Mouse (Mus musculus): ENCODE measurements around the gene Gm13693.
"Not testable (repeated sequence)": the region's sequence is repeated elsewhere in the genome, so short reads cannot be mapped to it uniquely, and the experiment has no call there.

Gm13693 gene

DNA sequence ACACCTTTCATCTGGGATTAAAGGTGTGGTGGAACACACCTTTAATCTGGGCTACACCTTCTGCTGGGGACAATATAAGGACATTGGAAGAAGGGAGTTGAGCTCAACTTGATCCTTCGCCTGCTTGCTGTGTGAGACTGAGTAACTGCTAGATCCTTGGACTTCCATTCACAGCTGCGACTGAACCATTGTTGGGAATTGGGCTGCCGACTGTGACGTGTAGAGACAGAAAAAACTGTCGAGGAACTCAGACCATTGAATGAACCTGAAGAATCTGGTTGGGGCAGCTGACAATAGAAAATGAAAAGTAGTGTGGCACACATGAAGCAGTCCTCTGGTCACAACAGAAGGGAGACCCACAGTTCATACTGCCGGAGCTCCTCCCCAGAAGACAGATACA, at the start of gene Gm13693:
Gene Gm13693, plus strand, starts transcription at position 301 of the 400 bp plus-strand sequence.
- DNase-seq (ENCODE audit: low spot score): not testable (repeated sequence)

DNA sequence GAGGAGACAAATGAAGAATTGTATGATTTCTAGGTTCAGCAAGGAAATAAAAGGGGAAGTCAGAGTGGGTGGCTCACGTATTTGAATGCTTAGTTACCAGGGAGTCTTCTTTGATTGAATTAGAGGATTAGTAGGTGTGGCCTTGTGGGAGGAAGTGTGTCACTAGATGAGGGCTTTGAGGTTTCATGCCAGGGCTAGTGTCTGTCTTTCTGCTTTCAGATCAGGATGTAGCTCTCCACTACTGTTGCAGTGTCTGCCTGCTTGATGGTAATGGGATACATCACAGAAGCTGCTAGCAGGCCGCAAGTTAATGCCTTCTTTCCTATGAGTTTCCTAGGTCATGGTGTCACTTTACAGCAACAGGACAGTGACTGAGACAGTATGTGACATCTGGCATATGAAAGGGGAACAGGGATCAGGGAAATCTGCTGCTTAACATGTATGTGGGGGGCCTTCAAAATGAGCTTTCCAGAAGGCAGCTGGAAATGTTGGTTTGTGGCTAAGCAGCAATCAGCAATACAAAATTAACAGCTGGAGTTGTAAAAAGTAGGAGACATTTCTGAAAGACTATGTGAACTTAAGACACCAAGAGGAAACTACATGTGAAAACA, 31.7 kb upstream of the Gm13693 start:
- DNase-seq (ENCODE audit: low spot score): no peak

DNA sequence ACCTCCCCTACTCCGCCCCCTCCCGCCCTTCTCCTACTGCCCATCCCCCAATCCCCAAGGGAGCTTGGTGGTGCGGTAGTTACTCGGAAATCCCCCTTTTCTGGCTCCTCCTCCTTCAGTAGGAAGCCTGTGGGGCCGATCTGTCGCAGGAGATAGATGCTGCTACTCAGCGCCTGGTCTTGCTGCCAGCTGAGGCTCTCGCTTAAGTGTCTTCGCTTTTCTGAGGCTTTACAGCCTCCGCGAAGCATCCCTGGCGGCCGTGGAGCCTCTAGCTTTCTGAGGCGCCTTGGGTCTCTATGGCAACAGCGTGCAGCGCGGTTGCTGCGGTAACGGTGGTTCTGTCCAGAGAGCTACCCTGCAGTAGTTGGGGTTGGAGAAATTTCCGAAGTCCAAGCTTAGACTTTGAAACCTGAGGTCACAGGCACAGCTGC, 20.4 kb upstream of the Gm13693 start, which contains the start of gene Zswim2:
Gene Zswim2, minus strand, starts transcription at position 298 of the 431 bp plus-strand sequence.
- DNase-seq (ENCODE audit: low spot score): peak; percentile 11

DNA sequence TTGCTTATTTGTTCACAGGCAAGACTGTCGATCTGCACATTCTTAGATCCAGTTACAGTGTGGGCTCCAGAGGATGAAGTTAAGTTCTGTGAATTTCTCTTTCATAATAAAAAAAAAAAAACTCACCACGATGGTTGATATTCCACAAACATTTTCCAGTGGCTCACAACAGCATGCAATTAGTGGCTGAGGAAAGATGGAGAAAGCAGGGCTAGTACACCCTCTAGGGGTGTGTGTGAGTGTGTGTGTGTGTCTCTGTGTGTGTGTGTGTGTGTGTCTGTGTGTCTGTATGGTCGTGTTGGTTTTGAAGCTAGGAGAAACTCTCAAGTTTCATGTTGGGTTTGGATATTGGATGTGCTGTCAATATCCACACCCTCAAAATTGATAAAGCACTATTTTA, 19.9 kb upstream of the Gm13693 start:
- no peak for DNase-seq (ENCODE audit: low spot score)

DNA sequence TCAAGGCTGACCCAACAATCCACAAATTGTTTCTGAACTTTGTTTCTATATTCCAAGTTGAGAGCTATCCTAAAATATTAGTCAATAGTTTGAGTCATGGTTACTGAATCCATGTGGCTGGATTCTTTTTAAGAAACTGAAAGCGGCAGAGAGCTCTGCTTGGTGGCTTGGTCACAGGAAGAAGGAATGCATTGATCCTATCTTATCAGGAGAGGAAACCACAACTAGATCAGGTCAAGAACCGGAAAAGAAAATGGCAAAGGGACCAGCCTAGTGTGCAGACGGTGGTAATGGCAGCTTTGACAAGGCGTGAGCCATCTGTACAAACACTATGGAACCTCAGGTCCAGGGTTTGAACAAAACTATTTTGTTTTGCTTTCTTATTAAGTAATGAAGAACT, 19.5 kb upstream of the Gm13693 start:
- no peak for DNase-seq (ENCODE audit: low spot score)

DNA sequence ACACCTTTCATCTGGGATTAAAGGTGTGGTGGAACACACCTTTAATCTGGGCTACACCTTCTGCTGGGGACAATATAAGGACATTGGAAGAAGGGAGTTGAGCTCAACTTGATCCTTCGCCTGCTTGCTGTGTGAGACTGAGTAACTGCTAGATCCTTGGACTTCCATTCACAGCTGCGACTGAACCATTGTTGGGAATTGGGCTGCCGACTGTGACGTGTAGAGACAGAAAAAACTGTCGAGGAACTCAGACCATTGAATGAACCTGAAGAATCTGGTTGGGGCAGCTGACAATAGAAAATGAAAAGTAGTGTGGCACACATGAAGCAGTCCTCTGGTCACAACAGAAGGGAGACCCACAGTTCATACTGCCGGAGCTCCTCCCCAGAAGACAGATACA, 5.9 kb upstream of the Gm13693 start, which contains the start of gene Gm13698:
Gene Gm13698, plus strand, starts transcription at position 301 of the 400 bp plus-strand sequence.
- DNase-seq (ENCODE audit: low spot score): not testable (repeated sequence)

DNA sequence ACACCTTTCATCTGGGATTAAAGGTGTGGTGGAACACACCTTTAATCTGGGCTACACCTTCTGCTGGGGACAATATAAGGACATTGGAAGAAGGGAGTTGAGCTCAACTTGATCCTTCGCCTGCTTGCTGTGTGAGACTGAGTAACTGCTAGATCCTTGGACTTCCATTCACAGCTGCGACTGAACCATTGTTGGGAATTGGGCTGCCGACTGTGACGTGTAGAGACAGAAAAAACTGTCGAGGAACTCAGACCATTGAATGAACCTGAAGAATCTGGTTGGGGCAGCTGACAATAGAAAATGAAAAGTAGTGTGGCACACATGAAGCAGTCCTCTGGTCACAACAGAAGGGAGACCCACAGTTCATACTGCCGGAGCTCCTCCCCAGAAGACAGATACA, 5.7 kb downstream of the Gm13693 start, which contains the start of gene Gm13695:
Gene Gm13695, plus strand, starts transcription at position 301 of the 400 bp plus-strand sequence.
- DNase-seq (ENCODE audit: low spot score): not testable (repeated sequence)

DNA sequence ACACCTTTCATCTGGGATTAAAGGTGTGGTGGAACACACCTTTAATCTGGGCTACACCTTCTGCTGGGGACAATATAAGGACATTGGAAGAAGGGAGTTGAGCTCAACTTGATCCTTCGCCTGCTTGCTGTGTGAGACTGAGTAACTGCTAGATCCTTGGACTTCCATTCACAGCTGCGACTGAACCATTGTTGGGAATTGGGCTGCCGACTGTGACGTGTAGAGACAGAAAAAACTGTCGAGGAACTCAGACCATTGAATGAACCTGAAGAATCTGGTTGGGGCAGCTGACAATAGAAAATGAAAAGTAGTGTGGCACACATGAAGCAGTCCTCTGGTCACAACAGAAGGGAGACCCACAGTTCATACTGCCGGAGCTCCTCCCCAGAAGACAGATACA, 11.5 kb downstream of the Gm13693 start, which contains the start of gene Gm13696:
Gene Gm13696, plus strand, starts transcription at position 301 of the 400 bp plus-strand sequence.
- not testable (repeated sequence) for DNase-seq (ENCODE audit: low spot score)

DNA sequence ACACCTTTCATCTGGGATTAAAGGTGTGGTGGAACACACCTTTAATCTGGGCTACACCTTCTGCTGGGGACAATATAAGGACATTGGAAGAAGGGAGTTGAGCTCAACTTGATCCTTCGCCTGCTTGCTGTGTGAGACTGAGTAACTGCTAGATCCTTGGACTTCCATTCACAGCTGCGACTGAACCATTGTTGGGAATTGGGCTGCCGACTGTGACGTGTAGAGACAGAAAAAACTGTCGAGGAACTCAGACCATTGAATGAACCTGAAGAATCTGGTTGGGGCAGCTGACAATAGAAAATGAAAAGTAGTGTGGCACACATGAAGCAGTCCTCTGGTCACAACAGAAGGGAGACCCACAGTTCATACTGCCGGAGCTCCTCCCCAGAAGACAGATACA, 17.3 kb downstream of the Gm13693 start, which contains the start of gene Gm13694:
Gene Gm13694, plus strand, starts transcription at position 301 of the 400 bp plus-strand sequence.
- not testable (repeated sequence) for DNase-seq (ENCODE audit: low spot score)

DNA sequence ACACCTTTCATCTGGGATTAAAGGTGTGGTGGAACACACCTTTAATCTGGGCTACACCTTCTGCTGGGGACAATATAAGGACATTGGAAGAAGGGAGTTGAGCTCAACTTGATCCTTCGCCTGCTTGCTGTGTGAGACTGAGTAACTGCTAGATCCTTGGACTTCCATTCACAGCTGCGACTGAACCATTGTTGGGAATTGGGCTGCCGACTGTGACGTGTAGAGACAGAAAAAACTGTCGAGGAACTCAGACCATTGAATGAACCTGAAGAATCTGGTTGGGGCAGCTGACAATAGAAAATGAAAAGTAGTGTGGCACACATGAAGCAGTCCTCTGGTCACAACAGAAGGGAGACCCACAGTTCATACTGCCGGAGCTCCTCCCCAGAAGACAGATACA, 23.1 kb downstream of the Gm13693 start, which contains the start of gene Gm13697:
Gene Gm13697, plus strand, starts transcription at position 301 of the 400 bp plus-strand sequence.
- DNase-seq (ENCODE audit: low spot score): not testable (repeated sequence)

DNA sequence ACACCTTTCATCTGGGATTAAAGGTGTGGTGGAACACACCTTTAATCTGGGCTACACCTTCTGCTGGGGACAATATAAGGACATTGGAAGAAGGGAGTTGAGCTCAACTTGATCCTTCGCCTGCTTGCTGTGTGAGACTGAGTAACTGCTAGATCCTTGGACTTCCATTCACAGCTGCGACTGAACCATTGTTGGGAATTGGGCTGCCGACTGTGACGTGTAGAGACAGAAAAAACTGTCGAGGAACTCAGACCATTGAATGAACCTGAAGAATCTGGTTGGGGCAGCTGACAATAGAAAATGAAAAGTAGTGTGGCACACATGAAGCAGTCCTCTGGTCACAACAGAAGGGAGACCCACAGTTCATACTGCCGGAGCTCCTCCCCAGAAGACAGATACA, 28.9 kb downstream of the Gm13693 start, which contains the start of gene Gm13691:
Gene Gm13691, plus strand, starts transcription at position 301 of the 400 bp plus-strand sequence.
- not testable (repeated sequence) for DNase-seq (ENCODE audit: low spot score)

DNA sequence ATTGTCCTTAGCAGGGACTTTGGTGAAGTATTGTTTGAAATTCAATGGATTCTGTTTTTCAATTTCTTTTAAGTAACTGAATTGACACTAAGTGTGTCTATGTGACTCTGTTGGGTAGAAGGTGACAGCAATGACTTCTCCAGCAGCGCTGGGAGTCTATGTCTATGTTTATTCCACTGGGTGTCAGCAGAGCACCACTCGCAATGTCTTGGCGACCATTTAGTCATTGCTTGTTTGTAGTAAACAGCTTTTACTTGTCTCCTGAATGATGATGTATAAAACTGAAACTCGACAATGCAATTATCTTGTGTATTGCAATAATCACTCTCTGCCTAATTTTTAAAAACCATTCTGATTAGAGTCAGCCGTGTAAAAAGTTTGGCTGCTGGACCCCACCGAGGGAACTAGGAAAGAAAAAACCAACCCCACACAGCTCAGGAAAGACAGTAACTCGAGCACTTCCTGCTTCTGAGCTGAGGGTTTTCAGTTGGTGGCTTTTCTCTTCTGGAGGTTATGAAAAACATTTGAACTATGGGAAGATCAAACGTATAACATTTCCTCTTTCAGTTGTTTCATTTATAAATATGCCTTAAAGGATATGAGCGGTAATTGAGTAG, 32.4 kb downstream of the Gm13693 start:
- DNase-seq (ENCODE audit: low spot score): not testable (repeated sequence)

DNA sequence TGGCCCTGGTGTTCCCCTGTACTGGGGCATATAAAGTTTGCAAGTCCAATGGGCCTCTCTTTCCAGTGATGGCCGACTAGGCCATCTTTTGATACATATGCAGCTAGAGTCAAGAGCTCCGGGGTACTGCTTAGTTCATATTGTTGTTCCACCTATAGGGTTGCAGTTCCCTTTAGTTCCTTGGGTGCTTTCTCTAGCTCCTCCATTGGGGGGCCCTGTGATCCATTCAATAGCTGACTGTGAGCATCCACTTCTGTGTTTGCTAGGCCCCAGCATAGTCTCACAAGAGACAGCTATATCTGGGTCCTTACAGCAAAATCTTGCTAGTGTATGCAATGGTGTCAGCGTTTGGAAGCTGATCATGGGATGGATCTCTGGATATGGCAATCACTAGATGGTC, 33.2 kb downstream of the Gm13693 start:
- not testable (repeated sequence) for DNase-seq (ENCODE audit: low spot score)

DNA sequence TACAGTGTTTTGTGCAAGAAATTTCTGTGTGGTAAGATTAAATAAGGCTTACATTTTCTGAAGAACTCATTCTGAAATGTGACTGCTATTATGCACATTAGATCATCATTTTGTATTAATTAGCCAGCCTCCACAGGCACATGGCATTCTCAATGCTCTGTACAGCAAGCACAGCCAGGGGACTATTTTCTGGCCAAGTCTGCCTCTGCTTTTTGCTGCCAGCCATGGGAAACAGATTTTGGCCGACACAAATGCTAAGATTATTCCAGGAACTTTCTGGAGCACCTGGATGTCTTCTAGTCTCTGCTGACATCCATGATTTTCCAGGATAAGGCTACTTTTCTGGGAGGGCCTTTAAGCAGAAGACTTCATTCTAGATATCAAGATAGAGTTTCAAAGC, 47.6 kb downstream of the Gm13693 start:
- no peak for DNase-seq (ENCODE audit: low spot score)

DNA sequence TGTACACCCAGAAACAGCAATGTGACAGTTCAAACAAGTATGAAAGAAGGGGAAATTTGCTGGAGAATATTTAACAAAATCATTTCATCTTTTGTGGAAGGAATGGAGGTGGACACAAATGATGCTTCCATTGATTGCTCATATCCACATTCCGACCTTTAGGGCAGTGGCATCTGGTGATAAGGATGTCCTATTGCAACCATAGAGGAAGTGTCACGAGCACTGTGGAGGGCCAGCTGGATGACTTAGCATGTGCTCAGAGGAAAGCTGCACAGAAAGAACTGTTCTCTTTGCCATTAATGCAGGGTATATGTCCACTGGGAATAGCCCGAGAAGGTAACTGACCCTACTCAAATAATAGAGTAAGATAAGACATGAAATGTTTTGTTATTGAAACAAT, 48.5 kb downstream of the Gm13693 start:
- no peak for DNase-seq (ENCODE audit: low spot score)

All from ovary, postnatal 14 days (tissue).